Mouse (Mus musculus): ENCODE measurements around the gene Gucy1a1. TPM values are rescaled to one million over a fixed set of nuclear protein-coding genes. Genes with fewer than 3 reads are reported as not detected.

Gene Gucy1a1
- total RNA-seq, 2 experiments from 2014 or later = 76.2 to 82.2 TPM

- Histone ChIP-seq H3K4me3 (peak overlapping the region; percentile 83), H3K27ac (peak overlapping the region; percentile 95)
- peak; percentile 72 to 80 for DNase-seq (ENCODE audit: extremely low spot score in 1 of 2, low spot score in 2 of 2)
- intact Hi-C loops (cut with DNase I) = loop anchor here (2.0 kb wide), 1 partner anchor 71 kb away; the partner anchor contains the start of gene Gucy1a1
- no peak; the same call in 1 of the 2 replicates for TF ChIP-seq CTCF (IDR thresholded peaks at IDR 0.05)
Observed at GRCm38 (mm10) chr3:82073741-82074181, 71.8 kb downstream of the Gucy1a1 start.

GRCm38 (mm10) chr3:82067830-82068229, 77.8 kb downstream of the Gucy1a1 start:
- no peak overlapping the region for H3K27ac ChIP-seq
- intact Hi-C loops (cut with DNase I) = no loop called here
- no peak for TF ChIP-seq CTCF (IDR thresholded peaks at IDR 0.05)
- H3K4me3 ChIP-seq = no peak overlapping the region
- DNase-seq (ENCODE audit: extremely low spot score in 1 of 2, low spot score in 2 of 2) = no peak

GRCm38 (mm10) chr3:82061402-82062180, 84.0 kb downstream of the Gucy1a1 start:
- DNase-seq (ENCODE audit: extremely low spot score in 1 of 2, low spot score in 2 of 2) = no peak
- no peak overlapping the region for H3K4me3 ChIP-seq
- intact Hi-C loops (cut with DNase I) = no loop called here
- TF ChIP-seq CTCF (IDR thresholded peaks at IDR 0.05) = no peak; the same call in 1 of the 2 replicates
- no peak overlapping the region for H3K27ac ChIP-seq

GRCm38 (mm10) chr3:82057201-82057600, 88.4 kb downstream of the Gucy1a1 start:
- Histone ChIP-seq H3K27ac (no peak overlapping the region), H3K4me3 (no peak overlapping the region)
- TF ChIP-seq CTCF (IDR thresholded peaks at IDR 0.05) = no peak
- intact Hi-C loops (cut with DNase I) = no loop called here
- DNase-seq (ENCODE audit: extremely low spot score in 1 of 2, low spot score in 2 of 2) = no peak

DNA sequence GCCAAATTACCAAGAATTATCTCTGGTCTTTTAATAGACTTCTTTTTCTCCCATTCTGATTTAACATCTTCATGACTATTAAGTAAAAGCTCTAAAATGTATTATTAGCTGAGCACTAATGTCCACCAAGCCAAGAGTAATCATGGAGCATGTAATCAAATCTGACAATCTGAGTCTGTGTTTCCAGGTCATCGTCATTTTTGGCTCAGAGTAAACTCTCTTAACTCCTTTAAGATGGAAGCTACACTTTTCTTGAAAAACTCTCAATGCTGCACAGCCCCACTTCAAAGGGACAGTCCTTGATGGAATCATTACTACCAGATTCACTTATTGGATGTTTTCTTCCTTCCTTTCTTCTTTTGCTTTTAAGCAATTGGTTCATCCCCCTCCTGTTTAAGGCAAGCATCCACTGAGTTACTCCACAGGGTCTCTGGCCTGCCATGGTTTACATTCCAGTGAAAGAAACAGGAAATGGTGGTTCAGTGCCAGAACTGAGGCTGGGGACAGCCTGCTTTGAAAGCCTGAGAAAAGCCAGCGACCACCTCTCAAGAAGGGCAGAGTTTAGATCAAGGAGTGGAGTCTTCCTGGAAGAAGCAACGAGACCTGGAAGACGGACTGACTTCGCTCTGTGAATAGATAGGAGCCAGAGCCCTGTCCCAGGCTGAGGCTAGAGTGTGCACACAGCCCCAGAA, 91.2 kb downstream of the Gucy1a1 start:
- DNase-seq (ENCODE audit: extremely low spot score in 1 of 2, low spot score in 2 of 2) = no peak
- no peak overlapping the region for H3K4me3 ChIP-seq
- no peak for TF ChIP-seq CTCF (IDR thresholded peaks at IDR 0.05)
- intact Hi-C loops (cut with DNase I) = no loop called here
- H3K27ac ChIP-seq = no peak overlapping the region

DNA sequence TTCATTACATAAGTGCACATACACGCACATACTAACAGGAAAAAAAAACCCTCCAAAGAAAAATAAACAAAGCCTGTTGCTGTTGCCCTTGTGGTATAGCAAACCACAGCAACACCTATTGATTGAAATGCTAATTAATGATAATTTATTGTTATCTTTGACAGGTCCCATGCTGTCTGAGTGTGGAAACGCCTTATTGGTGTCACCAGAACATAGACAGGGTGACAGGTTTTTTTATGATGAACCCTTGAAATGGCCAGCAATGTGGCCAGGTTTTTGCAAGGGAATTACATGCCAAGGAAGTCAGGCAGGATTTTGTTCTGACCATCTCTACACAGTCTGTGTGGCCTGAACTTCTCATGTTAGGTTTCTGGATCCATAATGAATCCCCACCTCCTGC, 93.6 kb downstream of the Gucy1a1 start:
- intact Hi-C loops (cut with DNase I) = no loop called here
- DNase-seq (ENCODE audit: extremely low spot score in 1 of 2, low spot score in 2 of 2) = no peak
- TF ChIP-seq CTCF (IDR thresholded peaks at IDR 0.05) = no peak
- Histone ChIP-seq H3K27ac (peak overlapping the region; percentile 36; the same call in 1 of the 2 replicates), H3K4me3 (no peak overlapping the region)

GRCm38 (mm10) chr3:82051468-82051867, 94.1 kb downstream of the Gucy1a1 start:
- no peak for TF ChIP-seq CTCF (IDR thresholded peaks at IDR 0.05)
- intact Hi-C loops (cut with DNase I) = no loop called here
- no peak overlapping the region for H3K4me3 ChIP-seq
- H3K27ac ChIP-seq = no peak overlapping the region; the same call in 1 of the 2 replicates
- DNase-seq (ENCODE audit: extremely low spot score in 1 of 2, low spot score in 2 of 2) = no peak

DNA sequence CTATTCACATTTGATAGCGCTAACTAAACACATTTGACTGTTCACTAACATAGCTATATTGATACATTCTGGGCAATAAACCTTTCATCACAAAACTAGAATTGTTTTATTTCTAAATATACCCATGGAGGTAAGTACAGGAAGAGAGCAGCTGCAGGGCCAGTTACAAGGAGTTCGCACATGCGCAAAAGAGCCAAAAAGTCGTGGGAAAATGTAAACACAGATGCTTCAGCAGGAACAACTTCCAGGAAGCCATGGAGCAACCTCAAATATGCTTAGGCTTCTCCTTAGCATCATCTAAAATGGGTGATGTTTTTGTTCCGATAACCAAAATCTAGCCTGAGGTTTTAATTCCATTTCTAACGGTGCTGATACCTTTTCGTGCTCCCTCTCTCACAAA, 96.9 kb downstream of the Gucy1a1 start:
- no peak for DNase-seq (ENCODE audit: extremely low spot score in 1 of 2, low spot score in 2 of 2)
- H3K4me3 ChIP-seq = no peak overlapping the region
- intact Hi-C loops (cut with DNase I) = loop anchor here (5.0 kb wide), 3 partner anchors 94 to 229 kb away; no protein-coding TSS in a partner anchor
- H3K27ac ChIP-seq = no peak overlapping the region
- TF ChIP-seq CTCF (IDR thresholded peaks at IDR 0.05) = no peak

DNA sequence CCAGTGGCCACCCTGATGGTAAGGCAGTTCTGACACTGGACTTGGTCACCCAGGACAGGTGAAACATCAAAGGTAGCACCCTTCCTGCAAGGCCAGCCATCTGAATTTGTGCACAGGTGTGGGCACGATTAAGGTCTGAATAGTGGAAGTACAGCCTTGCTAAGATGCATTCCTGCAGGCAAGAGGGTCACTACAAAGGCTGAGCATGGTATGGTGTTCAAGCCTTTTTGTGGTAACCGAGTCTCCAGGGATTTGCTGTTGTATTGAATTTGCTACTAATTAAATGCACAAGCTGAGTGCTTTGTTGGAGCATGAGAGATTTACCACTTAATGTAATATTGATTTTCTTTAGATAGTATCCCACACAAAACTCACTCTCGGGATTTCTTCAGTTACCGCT, 97.5 kb downstream of the Gucy1a1 start:
- no peak for TF ChIP-seq CTCF (IDR thresholded peaks at IDR 0.05)
- H3K4me3 ChIP-seq = no peak overlapping the region
- DNase-seq (ENCODE audit: extremely low spot score in 1 of 2, low spot score in 2 of 2) = no peak
- peak overlapping the region; percentile 17; the same call in 1 of the 2 replicates for H3K27ac ChIP-seq
- intact Hi-C loops (cut with DNase I) = loop anchor here (5.0 kb wide), 3 partner anchors 94 to 229 kb away; no protein-coding TSS in a partner anchor

DNA sequence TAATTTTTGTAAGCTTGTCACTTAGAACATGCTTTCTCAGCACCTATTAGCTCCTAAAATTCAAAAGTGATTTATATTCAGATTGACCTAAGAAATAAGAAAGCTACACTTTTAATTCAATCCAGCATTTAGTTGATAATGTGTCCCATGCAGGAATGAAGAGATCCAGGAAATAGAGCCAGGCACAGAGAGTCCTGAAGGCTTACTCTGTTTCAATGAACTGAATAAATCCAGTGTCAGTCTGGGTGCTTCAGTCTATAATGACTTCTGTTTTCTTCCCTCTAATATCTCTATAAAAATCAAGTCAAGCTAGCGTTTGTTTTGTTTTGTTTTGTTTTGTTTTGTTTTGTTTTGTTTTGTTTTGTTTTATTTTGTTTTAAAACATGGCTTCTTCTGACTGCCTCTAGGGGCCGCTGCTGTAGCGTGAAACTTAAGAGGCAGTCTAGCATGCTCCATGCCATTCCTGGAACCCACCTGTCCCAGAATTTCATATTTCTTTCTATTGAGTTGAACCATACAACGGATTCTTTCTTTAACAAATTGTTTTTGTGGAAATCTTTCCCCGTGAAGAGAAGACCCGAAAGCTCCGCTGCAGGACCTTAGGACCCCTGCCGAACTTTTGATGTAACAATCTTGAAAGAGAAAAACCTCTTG, 98.4 kb downstream of the Gucy1a1 start:
- DNase-seq (ENCODE audit: extremely low spot score in 1 of 2, low spot score in 2 of 2) = no peak
- peak; percentile 88 for TF ChIP-seq CTCF (IDR thresholded peaks at IDR 0.05)
- H3K27ac ChIP-seq = peak overlapping the region; percentile 54; the same call in 1 of the 2 replicates
- intact Hi-C loops (cut with DNase I) = loop anchor here (1.0 to 5.0 kb wide), 5 partner anchors 95 to 304 kb away; no protein-coding TSS in a partner anchor
- H3K4me3 ChIP-seq = no peak overlapping the region

DNA sequence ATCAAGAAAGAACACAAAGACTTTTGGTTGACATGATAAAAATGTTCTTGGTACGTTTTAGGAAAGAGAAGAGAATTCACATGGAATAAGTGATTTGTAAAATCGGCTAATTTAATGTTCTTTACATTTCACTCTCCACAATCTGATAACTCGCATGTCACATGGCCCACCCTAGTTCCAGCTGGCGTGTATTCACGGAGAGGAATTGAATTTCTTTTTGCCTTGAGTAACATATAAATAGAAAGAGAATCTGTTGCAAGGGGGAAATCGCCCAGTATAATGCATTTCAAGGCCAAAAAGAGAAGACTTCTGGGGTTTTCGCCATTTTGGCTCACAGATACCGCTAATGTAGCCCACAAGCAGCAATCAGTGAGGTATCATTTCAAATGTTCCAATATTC, 99.5 kb downstream of the Gucy1a1 start:
- Histone ChIP-seq H3K27ac (peak overlapping the region; percentile 54), H3K4me3 (no peak overlapping the region)
- TF ChIP-seq CTCF (IDR thresholded peaks at IDR 0.05) = no peak
- no peak for DNase-seq (ENCODE audit: extremely low spot score in 1 of 2, low spot score in 2 of 2)
- intact Hi-C loops (cut with DNase I) = loop anchor here (2.0 to 5.0 kb wide), 4 partner anchors 96 to 305 kb away; no protein-coding TSS in a partner anchor
